Mouse (Mus musculus): Measurements from ENCODE around the gene Macrod1. TPM values are rescaled to one million over a fixed set of nuclear protein-coding genes. Genes with fewer than 3 reads are reported as not detected.

The Macrod1 gene
- polyA plus RNA-seq, 1 experiment from 2014 or later, result 3.3 TPM

DNA sequence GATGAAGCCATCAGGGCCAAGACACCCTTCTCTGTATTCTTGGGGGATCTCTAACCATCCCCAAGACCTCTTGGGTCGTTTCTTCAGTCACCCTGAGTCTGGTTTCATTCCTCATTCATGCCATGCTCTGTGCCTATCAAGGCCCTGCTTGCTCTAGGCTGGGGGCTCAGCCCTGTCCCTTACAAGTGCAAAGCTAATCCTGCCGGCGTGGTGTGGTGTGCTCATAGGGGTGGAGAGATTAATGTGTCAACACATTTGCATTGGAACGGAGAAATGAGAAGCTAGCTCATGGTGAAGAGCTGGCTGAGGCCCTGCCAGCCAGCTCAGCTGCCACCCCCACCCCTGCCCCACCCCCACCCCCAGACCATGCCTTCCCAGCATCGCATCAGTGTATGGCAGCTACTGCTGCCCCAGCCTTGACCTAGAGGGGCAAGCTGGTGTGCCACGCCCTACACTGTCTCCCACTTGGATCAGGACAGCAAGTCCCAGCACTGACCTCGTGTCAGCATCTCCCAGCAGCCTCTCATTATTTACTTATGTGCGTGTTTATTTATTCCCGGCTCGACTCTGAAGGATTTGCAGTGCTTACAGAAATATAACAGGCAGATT lies 66.2 kb downstream of the Macrod1 start:
- no peaks in the 10 kb centered on the region for H3K9me3 ChIP-seq (ENCODE audit: control insufficient read depth, low read length)
- no peak overlapping the region for H3K9ac ChIP-seq (ENCODE audit: low read length)
- no peak for DNase-seq (ENCODE audit: low spot score)
- no peaks in the 10 kb centered on the region for H3K27me3 ChIP-seq (ENCODE audit: control insufficient read depth, insufficient read depth, low read length)
- peaks cover 4% of the 10 kb centered on the region; the same call in 1 of the 2 replicates for H3K4me1 ChIP-seq (ENCODE audit: control insufficient read depth, insufficient read depth, low read length)
- WGBS, result 43% methylated on average over 10 of the region's 10 CpGs
- no peak overlapping the region for H3K4me3 ChIP-seq (ENCODE audit: low read depth, low read length)
- no peak overlapping the region for H3K4me2 ChIP-seq (ENCODE audit: low read depth)
- no peak for ATAC-seq (ENCODE audit: insufficient read depth, low FRiP score, low TSS enrichment)
- H3K36me3 ChIP-seq (ENCODE audit: control insufficient read depth, insufficient read depth, low read length), result no peaks in the 10 kb centered on the region
- H3K27ac ChIP-seq (ENCODE audit: low read depth, low read length), result no peak overlapping the region

DNA sequence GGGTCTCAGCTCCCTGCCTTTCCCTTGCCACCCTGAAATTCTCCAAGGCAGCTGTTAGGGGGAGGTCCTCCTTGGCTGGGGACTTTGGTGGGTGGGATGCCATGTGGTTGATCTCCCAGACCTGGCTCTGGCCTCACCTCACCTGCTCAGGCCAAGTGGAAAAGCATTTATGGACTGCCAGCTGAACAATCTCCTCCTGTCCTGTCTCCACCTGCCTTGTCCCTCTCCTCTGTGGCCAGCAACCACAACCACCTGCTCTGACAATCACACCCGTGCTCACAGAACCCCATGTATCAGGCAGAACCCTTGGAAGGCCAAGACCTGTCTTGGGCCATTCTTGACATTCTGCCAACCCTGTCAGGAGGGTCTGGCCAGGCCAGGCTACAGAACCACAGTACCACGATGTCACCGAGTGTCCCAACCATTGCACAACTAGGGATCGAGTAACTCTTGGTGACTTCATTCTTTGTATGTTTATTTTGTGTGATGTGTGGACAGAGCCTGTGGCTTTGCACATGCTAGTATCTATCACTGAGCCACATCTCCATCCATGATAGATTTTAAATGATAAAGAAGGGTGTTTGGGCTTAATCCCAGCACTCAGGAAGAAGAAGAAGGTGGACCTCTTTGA lies 69.0 kb downstream of the Macrod1 start:
- no peak overlapping the region for H3K9ac ChIP-seq (ENCODE audit: low read length)
- H3K27me3 ChIP-seq (ENCODE audit: control insufficient read depth, insufficient read depth, low read length), result no peaks in the 10 kb centered on the region
- H3K36me3 ChIP-seq (ENCODE audit: control insufficient read depth, insufficient read depth, low read length), result no peaks in the 10 kb centered on the region
- ATAC-seq (ENCODE audit: insufficient read depth, low FRiP score, low TSS enrichment), result no peak
- no peak for DNase-seq (ENCODE audit: low spot score)
- no peak overlapping the region for H3K27ac ChIP-seq (ENCODE audit: low read depth, low read length)
- no peak overlapping the region for H3K4me3 ChIP-seq (ENCODE audit: low read depth, low read length)
- no peaks in the 10 kb centered on the region for H3K9me3 ChIP-seq (ENCODE audit: control insufficient read depth, low read length)
- no peak overlapping the region for H3K4me2 ChIP-seq (ENCODE audit: low read depth)
- H3K4me1 ChIP-seq (ENCODE audit: control insufficient read depth, insufficient read depth, low read length), result peaks cover 7% of the 10 kb centered on the region; the same call in 1 of the 2 replicates
- 87% methylated on average over 4 of the region's 4 CpGs for WGBS

DNA sequence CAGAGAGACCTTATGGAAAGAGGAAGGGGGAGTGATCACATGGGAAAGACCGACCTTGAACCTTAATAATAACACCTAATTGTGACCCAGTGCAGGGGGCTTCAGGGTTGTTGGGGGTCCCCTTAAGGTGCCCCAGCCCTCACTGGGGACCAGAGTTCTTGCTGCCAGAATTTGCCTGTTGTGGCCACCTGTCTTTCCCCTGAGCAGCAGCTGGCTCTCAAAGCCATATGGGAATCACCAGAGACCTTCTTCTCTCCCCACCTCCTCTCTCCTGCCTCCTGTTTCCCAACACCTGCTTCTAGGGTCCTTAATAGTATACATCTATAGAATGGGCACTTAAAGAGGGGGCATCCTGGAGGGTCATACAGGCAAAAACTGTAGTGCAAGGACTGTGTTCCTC lies 69.6 kb downstream of the Macrod1 start:
- no peak overlapping the region for H3K4me3 ChIP-seq (ENCODE audit: low read depth, low read length)
- H3K36me3 ChIP-seq (ENCODE audit: control insufficient read depth, insufficient read depth, low read length), result no peaks in the 10 kb centered on the region
- H3K9ac ChIP-seq (ENCODE audit: low read length), result no peak overlapping the region
- H3K4me2 ChIP-seq (ENCODE audit: low read depth), result no peak overlapping the region
- peaks cover 3% of the 10 kb centered on the region; the same call in 1 of the 2 replicates for H3K4me1 ChIP-seq (ENCODE audit: control insufficient read depth, insufficient read depth, low read length)
- ATAC-seq (ENCODE audit: insufficient read depth, low FRiP score, low TSS enrichment) (no peak), DNase-seq (ENCODE audit: low spot score) (no peak)
- 70% methylated on average over 1 of the region's 1 CpGs for WGBS
- H3K27me3 ChIP-seq (ENCODE audit: control insufficient read depth, insufficient read depth, low read length), result no peaks in the 10 kb centered on the region
- no peaks in the 10 kb centered on the region for H3K9me3 ChIP-seq (ENCODE audit: control insufficient read depth, low read length)
- H3K27ac ChIP-seq (ENCODE audit: low read depth, low read length), result no peak overlapping the region

DNA sequence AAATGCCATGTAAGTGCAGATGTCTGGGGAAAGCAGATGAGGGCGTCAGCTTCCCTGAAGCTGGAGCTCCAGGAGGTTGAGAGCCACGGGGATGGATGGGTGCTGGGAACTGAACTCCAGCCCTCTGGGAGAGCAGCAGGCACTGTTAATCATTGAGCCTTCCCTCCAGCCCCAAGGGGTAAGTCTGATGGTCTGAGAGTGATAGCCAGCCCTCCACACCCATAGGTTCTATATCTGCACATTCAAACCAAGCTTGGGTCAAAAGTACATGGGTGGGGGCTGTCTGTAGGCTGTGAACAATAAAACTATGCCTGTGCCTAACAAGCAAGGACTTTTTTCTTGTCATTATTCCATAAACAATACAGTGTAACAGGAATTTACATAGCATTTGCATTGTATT lies 70.3 kb downstream of the Macrod1 start:
- Histone ChIP-seq H3K4me3 (ENCODE audit: low read depth, low read length) (no peak overlapping the region), H3K27me3 (ENCODE audit: control insufficient read depth, insufficient read depth, low read length) (no peaks in the 10 kb centered on the region), H3K36me3 (ENCODE audit: control insufficient read depth, insufficient read depth, low read length) (no peaks in the 10 kb centered on the region), H3K9ac (ENCODE audit: low read length) (no peak overlapping the region), H3K4me2 (ENCODE audit: low read depth) (no peak overlapping the region), H3K27ac (ENCODE audit: low read depth, low read length) (no peak overlapping the region), H3K4me1 (ENCODE audit: control insufficient read depth, insufficient read depth, low read length) (peaks cover 3% of the 10 kb centered on the region; the same call in 1 of the 2 replicates), H3K9me3 (ENCODE audit: control insufficient read depth, low read length) (no peaks in the 10 kb centered on the region)
- DNase-seq (ENCODE audit: low spot score) (no peak), ATAC-seq (ENCODE audit: insufficient read depth, low FRiP score, low TSS enrichment) (no peak)
- WGBS, result 67% methylated on average over 2 of the region's 2 CpGs

DNA sequence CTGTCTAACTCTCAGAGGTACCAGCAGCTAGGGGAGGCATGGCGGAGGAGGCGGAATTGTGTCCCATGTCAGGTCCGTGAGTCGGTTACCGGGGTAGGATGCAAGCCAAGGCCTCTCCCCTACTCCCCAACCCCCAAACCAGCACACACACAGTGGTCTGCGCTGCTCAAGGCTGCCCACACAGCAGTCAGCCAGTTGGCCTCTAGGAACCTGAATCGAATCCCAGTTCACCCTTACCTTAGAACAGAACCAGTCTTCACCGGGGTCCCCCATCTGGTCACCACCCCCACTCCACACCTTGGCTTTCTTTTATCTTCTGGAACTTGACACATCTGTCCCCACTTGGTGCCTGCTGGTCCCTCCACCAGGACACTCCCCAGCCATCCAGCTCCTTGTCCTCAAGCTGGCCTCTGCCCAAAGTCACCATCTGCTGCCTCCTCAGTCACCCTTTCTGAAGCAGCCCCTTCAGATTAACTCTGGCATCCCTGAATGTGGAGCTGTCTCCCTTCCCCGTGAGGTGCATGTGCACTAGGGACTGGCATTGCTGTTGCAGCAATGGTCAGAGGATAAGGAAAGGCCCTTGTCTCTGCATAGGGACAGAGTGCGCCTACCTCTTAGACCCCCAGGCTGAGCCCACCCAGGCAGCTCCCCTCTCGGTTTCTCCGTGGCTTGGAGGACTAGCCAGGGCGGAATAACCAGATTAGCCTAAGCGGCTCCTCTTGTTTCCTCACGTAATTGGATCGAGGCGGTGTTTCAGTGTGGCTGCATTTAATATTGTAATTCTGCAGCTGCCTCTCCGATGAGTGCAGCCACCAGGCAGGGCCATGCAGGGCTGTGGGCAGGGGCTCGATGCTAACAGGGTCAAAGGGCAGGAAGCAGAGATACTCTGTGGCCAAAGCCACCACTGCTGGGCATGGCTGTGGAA lies 72.2 kb downstream of the Macrod1 start:
- 64% methylated on average over 19 of the region's 19 CpGs for WGBS
- DNase-seq (ENCODE audit: low spot score) (no peak), ATAC-seq (ENCODE audit: insufficient read depth, low FRiP score, low TSS enrichment) (no peak)
- Histone ChIP-seq H3K4me1 (ENCODE audit: control insufficient read depth, insufficient read depth, low read length) (peaks cover 7% of the 10 kb centered on the region), H3K9me3 (ENCODE audit: control insufficient read depth, low read length) (no peaks in the 10 kb centered on the region), H3K36me3 (ENCODE audit: control insufficient read depth, insufficient read depth, low read length) (no peaks in the 10 kb centered on the region), H3K27ac (ENCODE audit: low read depth, low read length) (peak overlapping the region; percentile 11; the same call in 1 of the 2 replicates), H3K4me3 (ENCODE audit: low read depth, low read length) (no peak overlapping the region), H3K9ac (ENCODE audit: low read length) (no peak overlapping the region; the same call in 1 of the 2 replicates), H3K27me3 (ENCODE audit: control insufficient read depth, insufficient read depth, low read length) (no peaks in the 10 kb centered on the region), H3K4me2 (ENCODE audit: low read depth) (no peak overlapping the region)

DNA sequence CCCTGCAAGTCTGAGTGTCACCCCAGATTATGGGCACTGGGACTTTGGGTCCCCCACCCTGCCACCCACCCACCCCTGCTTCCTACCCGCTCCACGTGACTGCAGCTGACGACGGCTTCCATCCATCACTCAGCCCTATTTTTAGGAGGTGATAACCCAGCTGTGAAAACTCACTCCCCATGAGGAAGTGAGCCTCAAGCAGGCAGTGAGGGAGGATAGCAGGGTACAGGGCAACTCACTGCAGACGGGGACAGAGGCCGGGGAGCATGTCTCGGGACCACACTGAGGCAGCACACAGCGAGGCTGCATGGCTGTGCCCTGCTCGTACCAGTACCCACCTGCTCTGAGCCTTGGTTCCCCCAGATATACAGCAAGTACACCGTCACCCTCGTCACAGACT lies 73.7 kb downstream of the Macrod1 start:
- Histone ChIP-seq H3K36me3 (ENCODE audit: control insufficient read depth, insufficient read depth, low read length) (no peaks in the 10 kb centered on the region), H3K4me3 (ENCODE audit: low read depth, low read length) (no peak overlapping the region), H3K4me2 (ENCODE audit: low read depth) (no peak overlapping the region), H3K9me3 (ENCODE audit: control insufficient read depth, low read length) (no peaks in the 10 kb centered on the region), H3K9ac (ENCODE audit: low read length) (no peak overlapping the region), H3K4me1 (ENCODE audit: control insufficient read depth, insufficient read depth, low read length) (peaks cover 22% of the 10 kb centered on the region), H3K27ac (ENCODE audit: low read depth, low read length) (no peak overlapping the region), H3K27me3 (ENCODE audit: control insufficient read depth, insufficient read depth, low read length) (no peaks in the 10 kb centered on the region)
- WGBS, result 55% methylated on average over 11 of the region's 11 CpGs
- ATAC-seq (ENCODE audit: insufficient read depth, low FRiP score, low TSS enrichment) (no peak), DNase-seq (ENCODE audit: low spot score) (no peak)

DNA sequence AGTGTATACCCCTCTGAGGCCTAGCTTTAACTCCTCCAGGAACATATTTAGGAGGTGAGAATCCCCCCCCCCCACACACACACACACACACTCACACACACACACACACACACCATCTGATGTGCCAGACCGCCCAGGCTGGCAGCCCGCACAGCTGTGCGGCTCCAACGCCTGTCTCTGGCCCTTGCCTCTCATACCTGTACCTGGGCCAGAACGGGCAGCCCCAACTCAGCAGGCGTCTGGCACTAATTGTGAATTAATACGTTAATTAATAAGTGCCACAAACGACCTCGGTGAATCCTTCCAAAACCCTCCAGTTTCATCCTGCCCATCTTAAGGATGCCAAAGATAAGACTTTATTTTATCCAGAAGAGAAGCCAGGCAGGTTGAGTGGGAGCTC lies 76.8 kb downstream of the Macrod1 start:
- Histone ChIP-seq H3K36me3 (ENCODE audit: control insufficient read depth, insufficient read depth, low read length) (no peaks in the 10 kb centered on the region), H3K4me3 (ENCODE audit: low read depth, low read length) (no peak overlapping the region), H3K9me3 (ENCODE audit: control insufficient read depth, low read length) (no peaks in the 10 kb centered on the region), H3K4me2 (ENCODE audit: low read depth) (no peak overlapping the region), H3K27me3 (ENCODE audit: control insufficient read depth, insufficient read depth, low read length) (peaks cover 9% of the 10 kb centered on the region), H3K9ac (ENCODE audit: low read length) (no peak overlapping the region), H3K4me1 (ENCODE audit: control insufficient read depth, insufficient read depth, low read length) (peaks cover 45% of the 10 kb centered on the region), H3K27ac (ENCODE audit: low read depth, low read length) (no peak overlapping the region)
- ATAC-seq (ENCODE audit: insufficient read depth, low FRiP score, low TSS enrichment) (no peak), DNase-seq (ENCODE audit: low spot score) (no peak)
- 91% methylated on average over 9 of the region's 9 CpGs for WGBS

DNA sequence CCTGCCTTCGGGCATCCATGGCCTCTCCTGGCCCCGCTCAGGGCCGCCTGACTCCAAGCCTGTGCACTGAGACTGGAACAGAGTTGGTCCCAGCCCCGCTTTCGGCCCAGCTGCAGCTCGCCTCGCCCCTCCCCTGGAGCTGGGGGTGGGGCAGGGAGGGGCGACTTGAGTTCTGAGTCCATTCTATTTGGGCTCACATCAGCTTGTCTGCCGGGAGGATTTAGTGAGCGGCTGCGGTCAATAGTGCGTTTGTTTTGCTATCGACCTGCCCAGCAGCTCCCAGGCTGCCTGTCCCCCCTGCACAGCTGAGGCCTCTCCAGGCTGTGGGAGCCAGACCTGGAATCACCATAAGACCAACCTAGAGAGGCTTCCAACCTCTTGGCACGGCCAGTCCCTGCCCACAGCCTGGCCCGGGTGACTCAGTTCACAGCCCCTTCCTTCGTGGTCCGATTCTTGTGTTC lies 78.1 kb downstream of the Macrod1 start:
- Histone ChIP-seq H3K9me3 (ENCODE audit: control insufficient read depth, low read length) (no peaks in the 10 kb centered on the region), H3K27ac (ENCODE audit: low read depth, low read length) (peak overlapping the region; percentile 80), H3K36me3 (ENCODE audit: control insufficient read depth, insufficient read depth, low read length) (no peaks in the 10 kb centered on the region), H3K27me3 (ENCODE audit: control insufficient read depth, insufficient read depth, low read length) (peaks cover 9% of the 10 kb centered on the region), H3K4me1 (ENCODE audit: control insufficient read depth, insufficient read depth, low read length) (peaks cover 50% of the 10 kb centered on the region), H3K9ac (ENCODE audit: low read length) (peak overlapping the region; percentile 29; the same call in 1 of the 2 replicates), H3K4me3 (ENCODE audit: low read depth, low read length) (no peak overlapping the region), H3K4me2 (ENCODE audit: low read depth) (0 out of 2 replicates have a peak overlapping the region, but pooled peaks have one; percentile 5)
- DNase-seq (ENCODE audit: low spot score), result peak; percentile 81
- ATAC-seq (ENCODE audit: insufficient read depth, low FRiP score, low TSS enrichment), result peak; percentile 65
- WGBS, result 7% methylated on average over 17 of the region's 17 CpGs
